Mouse (Mus musculus) mouse embryonic stem cell (cell line): ENCODE data around the gene Selplg.

ENCODE experiments used
- in situ Hi-C, 2 experiments: fragments of 300-500 bp; cut with MboI; formaldehyde crosslinking; loops; 1 replicate in 1 of 2; 3 replicates in 1 of 2; pipeline ENCODE4 v1.14.3; 2019 to 2020; ENCODE audit warnings: low sequenced_read_pairs in 2 of 2, low pct_unique_long_range_greater_than_20kb in 1 of 2, mixed read lengths in 1 of 2; ENCODE audit not compliant: unreplicated experiment in 1 of 2

The Selplg gene

DNA sequence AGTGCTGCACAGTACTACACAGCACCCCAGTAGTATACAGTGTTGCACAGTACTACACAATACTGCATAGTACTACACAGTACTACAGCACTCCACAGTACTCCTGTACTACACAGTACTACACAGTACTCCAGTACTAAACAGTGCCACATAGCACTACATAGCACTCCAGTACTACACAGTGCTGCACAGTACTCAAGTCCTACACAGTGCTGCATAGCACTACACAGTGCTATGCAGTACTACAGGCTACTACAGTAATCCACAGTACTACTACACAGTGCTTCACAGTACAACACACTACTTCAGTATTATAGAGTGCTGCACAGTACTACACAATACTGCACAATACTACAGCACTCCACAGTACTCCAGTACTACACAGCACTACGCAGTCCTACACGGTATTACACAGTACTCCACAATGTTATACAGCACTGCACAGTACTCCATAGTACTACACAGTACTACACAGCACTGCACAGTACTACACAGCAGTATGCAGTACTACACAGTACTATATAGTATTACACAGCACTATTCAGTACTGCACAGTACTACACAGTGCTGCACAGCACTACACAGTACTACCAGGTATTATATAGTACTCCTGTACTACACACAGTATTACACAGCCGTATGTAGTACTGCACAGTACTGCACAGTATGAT, 52.2 kb downstream of the Selplg start:
- in situ Hi-C loops, result no loop called here

GRCm38 (mm10) chr5:113779569-113779968, 52.9 kb downstream of the Selplg start:
- in situ Hi-C loops, result loop anchor here (5.0 kb wide), 1 partner anchor 33 kb away; no protein-coding TSS in a partner anchor

- in situ Hi-C loops, result loop anchor here (5.0 kb wide), 1 partner anchor 35 kb away; no protein-coding TSS in a partner anchor
Observed at GRCm38 (mm10) chr5:113777728-113778127, 54.7 kb downstream of the Selplg start.

DNA sequence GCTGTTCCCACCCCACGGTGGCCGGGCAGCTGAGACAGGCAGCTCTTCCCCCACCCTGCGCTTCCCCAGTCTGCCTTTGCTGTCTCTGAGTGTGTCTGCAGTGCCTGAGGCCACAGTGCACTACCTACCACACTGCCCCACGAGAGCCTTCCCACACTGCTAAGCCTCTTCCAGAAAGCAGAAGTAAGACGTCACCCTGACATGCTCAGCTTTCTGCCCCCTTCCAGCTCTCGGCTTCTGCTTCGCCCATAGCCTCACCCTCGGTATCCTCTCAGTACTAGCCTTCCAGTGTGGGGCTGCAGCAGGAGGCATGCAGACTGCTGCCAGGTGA, 55.6 kb downstream of the Selplg start:
- in situ Hi-C loops, result loop anchor here (5.0 kb wide), 1 partner anchor 35 kb away; no protein-coding TSS in a partner anchor

- in situ Hi-C loops, result loop anchor here (5.0 kb wide), 1 partner anchor 36 kb away; no protein-coding TSS in a partner anchor
Observed at GRCm38 (mm10) chr5:113776128-113776895, 56.1 kb downstream of the Selplg start.

DNA sequence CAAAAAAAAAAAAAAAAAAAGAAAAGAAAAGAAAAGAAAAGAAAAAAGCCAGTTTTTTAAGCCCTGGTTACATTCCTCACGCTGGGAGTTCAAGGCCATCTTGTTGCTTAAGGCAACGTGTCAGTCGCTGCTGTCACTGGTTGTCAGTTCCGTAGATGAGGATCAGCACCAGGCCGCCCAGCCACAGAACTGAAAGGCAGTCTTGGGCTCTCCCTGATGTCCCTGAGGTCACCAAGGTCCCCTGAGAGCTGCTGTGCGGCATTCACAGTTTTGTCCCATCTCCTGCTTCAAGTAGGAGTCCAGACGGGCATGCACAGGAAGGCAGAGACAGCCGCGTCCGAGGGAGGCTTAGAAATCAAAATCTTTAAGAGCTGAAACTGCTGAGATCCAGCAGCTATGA, 56.9 kb downstream of the Selplg start:
- in situ Hi-C loops, result loop anchor here (5.0 kb wide), 1 partner anchor 37 kb away; no protein-coding TSS in a partner anchor

DNA sequence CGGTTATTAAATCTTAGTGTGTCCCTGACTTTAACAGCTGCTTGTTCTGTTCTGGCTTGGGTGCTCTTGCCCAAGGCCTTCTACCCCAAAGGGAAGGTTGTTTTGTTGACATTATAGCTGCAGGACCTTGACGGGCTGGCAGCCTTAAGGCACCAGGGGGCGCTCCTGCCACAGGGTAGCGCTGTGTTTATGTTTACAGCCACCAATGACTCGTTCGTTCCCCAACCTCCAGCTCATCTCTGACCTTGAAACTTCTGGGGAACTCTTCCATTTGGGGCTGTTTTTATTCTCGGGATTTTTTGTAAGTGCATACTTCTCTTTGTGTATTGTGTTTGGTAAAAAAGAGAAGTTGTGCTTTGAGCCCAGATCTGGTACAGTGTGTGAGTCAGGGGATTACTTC, 58.8 kb downstream of the Selplg start:
- in situ Hi-C loops, result no loop called here

DNA sequence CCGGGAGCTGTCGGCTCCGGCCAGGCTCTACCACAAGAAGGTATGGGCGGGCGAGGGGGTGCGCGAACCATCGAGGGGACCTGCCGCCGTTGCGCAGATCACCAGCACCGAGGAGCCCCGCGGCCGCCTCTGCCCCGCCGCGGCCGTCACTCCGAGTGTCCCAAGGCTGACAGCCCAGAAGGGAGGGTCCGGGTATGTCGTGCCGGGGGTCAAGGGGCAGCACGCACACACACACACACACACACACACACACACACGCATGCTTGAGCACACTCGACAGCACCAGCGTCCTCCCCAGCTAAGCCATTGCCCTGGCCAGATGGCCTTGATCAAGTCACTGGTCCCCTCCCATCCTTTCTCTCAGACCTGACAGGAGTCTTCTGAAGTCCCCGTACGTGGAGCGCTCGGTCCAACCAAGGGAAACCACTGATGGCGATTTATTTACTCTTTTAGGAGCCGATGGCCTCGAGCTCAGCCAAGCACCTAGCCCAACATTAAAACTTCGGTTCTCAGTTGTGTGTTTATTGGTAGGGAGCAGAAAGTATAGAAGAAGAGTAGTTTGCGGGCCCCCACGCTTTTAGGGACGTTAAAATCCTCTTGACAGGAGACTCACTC, 59.4 kb downstream of the Selplg start:
- in situ Hi-C loops, result no loop called here

DNA sequence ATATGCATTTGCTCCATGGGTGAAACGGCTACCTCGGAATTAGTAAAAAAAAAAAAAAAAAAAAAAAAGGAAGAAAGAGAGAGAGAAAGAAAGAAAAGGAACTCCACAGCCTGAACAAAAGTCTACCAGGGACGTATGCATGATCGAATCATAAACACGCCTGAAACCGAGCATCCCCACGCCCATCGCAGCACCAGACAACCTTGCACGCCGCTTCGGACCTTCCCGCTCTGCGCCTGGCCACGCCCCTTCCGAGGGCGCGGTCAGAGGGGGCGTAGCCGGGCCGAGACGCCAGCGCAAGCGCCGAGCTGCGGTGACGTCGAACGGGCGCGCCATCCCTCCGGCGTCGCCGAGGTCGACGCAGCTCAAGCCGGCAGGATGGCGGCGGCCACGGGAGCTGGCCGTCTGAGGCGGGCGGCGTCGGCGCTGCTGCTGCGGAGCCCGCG, 60.0 kb downstream of the Selplg start, which contains the start of the genes Sart3 and Iscu:
Gene Sart3, minus strand, starts transcription at position 61 of the 446 bp plus-strand sequence.
Gene Iscu, plus strand, starts transcription at position 299 of the 446 bp plus-strand sequence.
- in situ Hi-C loops, result no loop called here

- in situ Hi-C loops, result no loop called here
Observed at GRCm38 (mm10) chr5:113771213-113772162, 61.0 kb downstream of the Selplg start.

- in situ Hi-C loops, result no loop called here
Observed at GRCm38 (mm10) chr5:113768806-113769205, 63.6 kb downstream of the Selplg start.
